Mouse (Mus musculus) intestine, embryonic 16.5 days (tissue): Measurements from ENCODE around the gene Serpinh1. TPM values are rescaled to one million over a fixed set of nuclear protein-coding genes. Genes with fewer than 3 reads are reported as not detected.

Experiments used
- ATAC-seq: fragments of 200-750 bp; cut with Nextera tagmentation; 2 replicates; pipeline ENCODE4 v1.8.0; 2017; ENCODE audit warnings: moderate TSS enrichment, moderate library complexity
- H3K27ac ChIP-seq: fragments of 300-500 bp; sonication (generic); 2 replicates; pipeline ENCODE4 v1.5.1; 2014; ENCODE audit warnings: mild to moderate bottlenecking, low read length
- H3K27me3 ChIP-seq: fragments of 300-500 bp; sonication (generic); replicated peaks from 2 replicates; pipeline ENCODE4 v1.6.1; 2014; ENCODE audit warnings: low read length, control low read depth, mixed read lengths; ENCODE audit not compliant: control insufficient read depth, insufficient read depth
- H3K36me3 ChIP-seq: fragments of 300-500 bp; sonication (generic); 2 replicates; pipeline ENCODE4 v1.6.1; 2014; ENCODE audit warnings: low read length, control low read depth; ENCODE audit not compliant: control insufficient read depth, insufficient read depth
- H3K4me1 ChIP-seq: fragments of 300-500 bp; sonication (generic); 2 replicates; pipeline ENCODE4 v1.6.1; 2014; ENCODE audit warnings: low read length, control low read depth, mixed read lengths; ENCODE audit not compliant: control insufficient read depth, insufficient read depth
- H3K4me2 ChIP-seq: fragments of 300-500 bp; sonication (generic); 2 replicates; pipeline ENCODE4 v1.6.1; 2014; ENCODE audit warnings: low read depth, low read length, control low read depth
- H3K4me3 ChIP-seq: fragments of 300-500 bp; sonication (generic); 2 replicates; pipeline ENCODE4 v1.5.1; 2014; ENCODE audit warnings: mild to moderate bottlenecking, low read length
- H3K9ac ChIP-seq: fragments of 300-500 bp; sonication (generic); 2 replicates; pipeline ENCODE4 v1.6.1; 2014; ENCODE audit warnings: low read depth, low read length
- H3K9me3 ChIP-seq: fragments of 300-500 bp; sonication (generic); 2 replicates; pipeline ENCODE4 v1.6.1; 2016; ENCODE audit warnings: low read length, control low read depth; ENCODE audit not compliant: control insufficient read depth
- whole genome bisulfite sequencing: fragments of 180-500 bp; shearing (Covaris S2); extraction: QIAGEN DNeasy Blood & Tissue Kit; methylation state at CpG from one replicate; pipeline ENCODE4 v1.1.7; 2014; 5-methylcytosine and 5-hydroxymethylcytosine counted together
- polyA plus RNA-seq: library from polyadenylated mRNA; unstranded; fragments of >200 nt; fragmentation: Nextera tagmentation; extraction: Ambion mirVana; gene quantifications from 2 replicates; pipeline ENCODE4 v1.2.1, GENCODE M21; 2015

Serpinh1 gene
- polyA plus RNA-seq, 1 experiment from 2014 or later = 983 TPM

DNA sequence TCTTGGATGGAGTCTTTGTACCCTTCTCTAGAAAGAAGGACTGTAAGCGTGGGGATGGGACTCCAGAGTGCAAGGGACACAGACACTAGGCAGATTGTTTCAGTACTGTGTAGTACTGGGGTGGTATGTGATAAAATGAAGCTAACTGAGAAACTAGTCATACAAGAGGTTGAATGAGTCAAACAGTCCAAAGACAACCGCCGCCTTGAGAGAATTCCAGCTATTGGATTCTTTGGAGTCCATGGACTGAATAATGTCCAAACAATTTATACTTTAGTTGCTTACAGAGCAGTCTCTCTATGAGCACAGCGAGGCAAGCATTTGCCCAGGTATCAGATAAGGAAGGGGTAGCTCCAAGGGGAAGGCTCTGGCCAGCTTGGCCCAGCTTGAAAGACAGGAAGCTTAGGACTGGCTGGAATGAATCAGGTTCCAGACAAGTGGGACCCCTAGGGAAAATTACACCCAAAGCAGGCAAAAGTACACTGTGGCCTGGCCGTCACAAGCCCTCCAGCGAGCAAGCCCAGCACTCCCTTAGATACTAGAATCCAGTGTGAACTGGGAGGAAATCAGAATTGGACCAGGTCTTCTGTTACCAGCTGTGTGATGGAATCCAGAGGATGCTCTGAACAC, 30.2 kb downstream of the Serpinh1 start:
- Histone ChIP-seq H3K4me3 (no peak overlapping the region), H3K36me3 (no peaks in the 10 kb centered on the region), H3K4me1 (peaks cover 12% of the 10 kb centered on the region; the same call in 1 of the 2 replicates), H3K9ac (no peak overlapping the region), H3K27ac (no peak overlapping the region), H3K9me3 (no peaks in the 10 kb centered on the region), H3K27me3 (no peaks in the 10 kb centered on the region; the same call in 1 of the 2 replicates), H3K4me2 (no peak overlapping the region)
- 86% methylated on average over 6 of the region's 6 CpGs for WGBS
- ATAC-seq = no peak

DNA sequence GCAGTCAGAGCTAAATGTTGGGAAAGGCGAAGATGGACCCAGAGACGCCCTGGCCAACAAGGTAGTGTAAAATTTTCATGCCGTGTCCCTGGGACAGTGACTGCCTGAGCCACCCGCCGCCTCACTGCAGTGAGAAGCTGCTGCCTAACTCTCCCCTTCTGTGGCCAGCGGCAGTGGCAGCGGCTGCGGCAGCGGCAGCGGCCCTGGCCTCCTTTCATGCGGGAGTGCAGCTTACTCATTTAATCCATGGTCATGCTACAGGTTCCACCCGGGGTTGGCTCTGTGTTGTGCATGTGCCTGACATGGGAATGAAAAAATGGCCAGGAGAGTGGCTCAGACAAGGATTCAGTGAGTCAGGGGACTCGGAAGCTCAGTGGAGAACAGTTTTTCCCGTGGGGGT, 32.5 kb downstream of the Serpinh1 start:
- Histone ChIP-seq H3K9ac (no peak overlapping the region), H3K4me3 (no peak overlapping the region), H3K27me3 (no peaks in the 10 kb centered on the region; the same call in 1 of the 2 replicates), H3K9me3 (no peaks in the 10 kb centered on the region), H3K36me3 (no peaks in the 10 kb centered on the region), H3K27ac (no peak overlapping the region), H3K4me2 (no peak overlapping the region), H3K4me1 (peaks cover 12% of the 10 kb centered on the region; the same call in 1 of the 2 replicates)
- ATAC-seq = no peak
- 36% methylated on average over 14 of the region's 14 CpGs for WGBS

DNA sequence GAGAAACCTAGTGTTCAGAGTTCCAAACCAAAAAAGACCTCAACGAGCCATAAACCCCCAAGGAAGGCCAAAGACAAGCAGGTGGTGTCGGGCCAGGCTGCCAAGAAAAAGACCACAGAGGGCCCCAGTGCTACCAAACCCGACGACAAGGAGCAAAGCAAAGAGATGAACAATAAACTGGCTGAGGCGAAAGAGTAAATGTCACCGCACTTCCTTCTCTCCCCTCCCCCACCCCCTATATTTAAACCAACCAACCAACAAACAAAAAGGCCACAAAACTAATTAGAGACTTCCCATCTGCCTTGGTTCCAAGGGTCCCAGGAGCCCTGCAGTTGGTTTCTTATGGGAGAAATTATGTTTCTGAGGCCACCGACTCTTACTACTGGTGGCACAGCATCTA, 35.6 kb downstream of the Serpinh1 start:
- 60% methylated on average over 7 of the region's 7 CpGs for WGBS
- H3K4me2 ChIP-seq = no peak overlapping the region
- no peak overlapping the region for H3K4me3 ChIP-seq
- ATAC-seq = no peak
- no peak overlapping the region for H3K9ac ChIP-seq
- no peaks in the 10 kb centered on the region for H3K27me3 ChIP-seq
- peaks cover 17% of the 10 kb centered on the region; the same call in 1 of the 2 replicates for H3K4me1 ChIP-seq
- H3K9me3 ChIP-seq = no peaks in the 10 kb centered on the region
- H3K36me3 ChIP-seq = no peaks in the 10 kb centered on the region
- no peak overlapping the region for H3K27ac ChIP-seq

DNA sequence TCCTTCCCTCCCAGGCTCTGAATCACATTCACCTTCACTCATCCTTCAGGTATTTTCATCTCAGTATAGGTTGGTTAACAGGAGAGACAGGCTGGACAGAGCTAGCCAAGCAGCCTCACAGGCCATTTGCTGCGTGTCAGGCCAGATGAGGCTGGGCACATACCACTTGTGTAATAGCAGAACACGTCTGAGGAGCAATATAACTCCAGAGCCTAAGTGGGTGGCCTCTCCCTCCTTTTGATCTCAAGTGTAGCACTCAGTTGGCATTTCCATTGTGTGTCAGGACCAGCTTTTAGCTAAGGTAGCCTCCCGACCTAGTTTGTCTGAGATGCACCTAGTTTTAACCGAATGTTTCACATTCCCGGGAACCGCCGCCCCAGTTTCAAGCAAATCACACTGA, 36.8 kb downstream of the Serpinh1 start:
- WGBS = 68% methylated on average over 7 of the region's 7 CpGs
- no peak overlapping the region for H3K4me3 ChIP-seq
- H3K9me3 ChIP-seq = no peaks in the 10 kb centered on the region
- no peak for ATAC-seq
- no peak overlapping the region for H3K27ac ChIP-seq
- H3K9ac ChIP-seq = no peak overlapping the region
- H3K27me3 ChIP-seq = no peaks in the 10 kb centered on the region
- H3K4me2 ChIP-seq = no peak overlapping the region
- peaks cover 22% of the 10 kb centered on the region; the same call in 1 of the 2 replicates for H3K4me1 ChIP-seq
- H3K36me3 ChIP-seq = no peaks in the 10 kb centered on the region

DNA sequence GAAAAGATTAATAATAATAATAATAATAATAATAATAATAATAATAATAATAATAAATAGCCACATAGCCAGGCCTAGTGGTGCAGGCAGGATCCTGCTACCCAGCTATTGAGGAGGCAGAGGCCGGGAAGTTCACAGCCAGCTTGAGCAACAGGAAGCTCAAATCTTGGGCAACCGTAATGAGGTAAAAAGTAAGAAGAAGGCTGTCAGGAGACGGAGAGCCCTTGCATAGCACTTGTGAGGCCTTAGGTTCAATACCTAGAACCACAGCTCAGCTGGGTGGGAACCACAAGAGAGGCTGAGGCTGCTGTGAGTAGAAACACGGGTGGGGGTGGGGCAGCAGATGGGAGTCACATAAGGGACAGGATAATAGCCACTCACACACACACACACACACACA, 38.5 kb downstream of the Serpinh1 start:
- peaks cover 11% of the 10 kb centered on the region; the same call in 1 of the 2 replicates for H3K4me1 ChIP-seq
- H3K27me3 ChIP-seq = no peaks in the 10 kb centered on the region
- H3K36me3 ChIP-seq = no peaks in the 10 kb centered on the region
- WGBS = 78% methylated on average over 4 of the region's 4 CpGs
- no peak overlapping the region for H3K4me2 ChIP-seq
- ATAC-seq = no peak
- no peaks in the 10 kb centered on the region for H3K9me3 ChIP-seq
- no peak overlapping the region for H3K9ac ChIP-seq
- H3K4me3 ChIP-seq = no peak overlapping the region
- no peak overlapping the region for H3K27ac ChIP-seq

DNA sequence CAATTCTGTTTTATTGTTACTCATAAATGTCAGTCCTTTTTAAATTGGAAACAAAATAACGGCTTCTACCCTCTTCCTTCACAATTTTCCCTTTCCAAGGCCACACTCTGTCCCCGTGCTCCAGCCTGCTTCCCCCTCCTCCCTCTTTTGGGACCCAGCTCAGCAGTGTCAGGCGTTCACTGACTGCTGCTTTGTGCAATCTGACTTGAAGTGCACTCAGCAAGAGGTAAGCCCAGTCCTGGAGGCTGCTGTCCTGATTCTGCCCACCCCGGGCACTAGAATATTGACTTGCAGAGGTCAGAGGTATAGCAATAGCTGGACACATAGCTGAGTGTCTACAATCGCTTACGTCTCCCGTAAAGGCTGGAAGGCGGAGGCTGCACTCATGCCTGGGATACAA, 39.8 kb downstream of the Serpinh1 start:
- 64% methylated on average over 8 of the region's 8 CpGs for WGBS
- Histone ChIP-seq H3K4me1 (peaks cover 10% of the 10 kb centered on the region; the same call in 1 of the 2 replicates), H3K27me3 (no peaks in the 10 kb centered on the region), H3K9me3 (no peaks in the 10 kb centered on the region), H3K27ac (no peak overlapping the region), H3K4me3 (no peak overlapping the region), H3K36me3 (no peaks in the 10 kb centered on the region), H3K4me2 (no peak overlapping the region), H3K9ac (no peak overlapping the region)
- ATAC-seq = no peak

DNA sequence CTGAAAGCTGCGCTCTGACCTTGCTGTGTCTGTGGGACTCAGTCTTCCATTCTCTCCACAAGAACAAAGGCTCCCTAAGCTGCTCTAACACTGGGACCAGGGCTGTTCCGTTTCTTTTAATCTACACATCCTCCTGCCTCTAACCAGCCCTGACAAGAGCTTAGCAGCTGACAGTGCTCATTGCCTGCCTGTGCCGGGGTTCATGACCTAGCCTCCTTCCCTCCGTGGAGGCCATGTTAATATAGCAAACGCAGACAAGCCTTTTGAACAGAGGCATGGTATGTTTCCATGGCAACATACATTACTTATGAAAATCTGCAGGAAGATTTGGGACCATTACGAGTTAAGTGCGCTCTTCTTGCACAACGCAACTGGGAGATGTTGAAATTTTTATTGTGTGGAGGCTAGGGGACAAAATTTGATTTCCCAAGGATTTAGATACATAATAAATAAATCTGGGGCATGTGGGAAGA, 40.3 kb downstream of the Serpinh1 start:
- H3K9ac ChIP-seq = no peak overlapping the region
- peaks cover 10% of the 10 kb centered on the region; the same call in 1 of the 2 replicates for H3K4me1 ChIP-seq
- no peak overlapping the region for H3K27ac ChIP-seq
- no peak overlapping the region for H3K4me3 ChIP-seq
- 41% methylated on average over 8 of the region's 8 CpGs for WGBS
- no peak overlapping the region for H3K4me2 ChIP-seq
- ATAC-seq = no peak
- no peaks in the 10 kb centered on the region for H3K27me3 ChIP-seq
- no peaks in the 10 kb centered on the region for H3K9me3 ChIP-seq
- H3K36me3 ChIP-seq = no peaks in the 10 kb centered on the region

DNA sequence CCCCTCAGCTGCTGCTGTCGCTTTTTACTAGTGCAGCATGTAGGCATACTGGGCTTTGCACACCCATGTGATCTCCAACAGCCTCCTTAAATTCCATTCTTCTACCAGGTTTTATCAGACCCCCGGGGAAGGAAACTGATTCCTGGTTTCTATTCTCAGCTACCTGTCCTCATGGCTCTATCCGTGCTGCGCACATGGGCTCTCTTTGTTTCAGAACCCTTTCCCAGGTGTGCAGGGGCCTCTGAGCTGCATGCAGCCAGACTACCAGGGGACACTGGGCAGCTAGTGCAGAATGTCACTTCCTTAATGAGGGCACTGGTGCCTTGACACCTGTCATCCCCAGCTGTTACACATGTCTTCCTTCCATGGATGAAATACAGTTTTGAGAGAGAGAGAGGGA, 41.0 kb downstream of the Serpinh1 start:
- Histone ChIP-seq H3K4me1 (peaks cover 10% of the 10 kb centered on the region; the same call in 1 of the 2 replicates), H3K36me3 (no peaks in the 10 kb centered on the region), H3K27me3 (no peaks in the 10 kb centered on the region), H3K9me3 (no peaks in the 10 kb centered on the region), H3K9ac (no peak overlapping the region), H3K4me2 (no peak overlapping the region), H3K4me3 (no peak overlapping the region), H3K27ac (no peak overlapping the region)
- no peak for ATAC-seq
- 58% methylated on average over 4 of the region's 4 CpGs for WGBS

DNA sequence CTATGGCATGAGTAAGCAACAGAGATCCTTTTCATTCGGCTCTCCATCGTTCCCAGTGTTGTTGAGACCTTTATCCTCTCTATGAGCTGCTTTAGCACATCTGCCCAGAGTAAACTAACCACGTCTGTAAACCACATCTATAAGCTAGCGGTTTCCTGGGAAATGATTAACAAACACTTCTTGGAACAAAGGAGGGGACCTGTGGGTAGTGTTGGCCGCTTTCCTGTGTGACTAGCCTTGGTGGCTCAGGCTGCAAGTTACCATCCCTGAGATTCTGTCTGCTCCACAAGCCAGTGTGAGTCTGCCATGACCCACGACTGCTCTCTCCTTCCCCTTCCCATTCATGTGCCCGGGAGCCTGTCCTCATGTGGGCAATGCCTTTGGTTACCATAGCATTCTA, 41.6 kb downstream of the Serpinh1 start:
- no peak; the same call in 1 of the 2 replicates for ATAC-seq
- H3K4me3 ChIP-seq = no peak overlapping the region
- H3K9ac ChIP-seq = no peak overlapping the region
- peaks cover 10% of the 10 kb centered on the region; the same call in 1 of the 2 replicates for H3K4me1 ChIP-seq
- no peak overlapping the region for H3K4me2 ChIP-seq
- no peaks in the 10 kb centered on the region for H3K36me3 ChIP-seq
- H3K27ac ChIP-seq = no peak overlapping the region
- no peaks in the 10 kb centered on the region for H3K27me3 ChIP-seq
- WGBS = 41% methylated on average over 7 of the region's 7 CpGs
- H3K9me3 ChIP-seq = no peaks in the 10 kb centered on the region

DNA sequence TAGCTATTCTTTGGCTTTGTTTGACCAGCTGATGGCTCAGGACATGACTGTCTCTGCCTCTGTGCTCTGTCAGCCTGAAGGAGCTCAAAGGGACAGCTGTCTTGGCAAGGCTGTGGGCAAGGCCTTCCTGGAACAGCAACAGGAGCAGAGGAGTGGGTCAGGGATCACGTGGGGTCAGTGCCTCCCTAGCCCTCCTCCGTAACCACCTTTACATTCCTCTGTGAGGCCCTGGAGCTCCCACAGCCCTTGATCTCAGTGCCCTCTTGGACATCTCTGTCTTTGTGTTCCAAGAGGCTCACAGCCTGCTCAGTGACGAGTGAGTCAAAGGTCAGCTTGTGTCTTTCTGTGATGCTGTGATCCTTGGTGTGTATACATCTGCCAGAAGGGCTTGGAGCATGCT, 46.4 kb downstream of the Serpinh1 start:
- no peak overlapping the region for H3K9ac ChIP-seq
- no peak overlapping the region for H3K4me2 ChIP-seq
- no peaks in the 10 kb centered on the region for H3K36me3 ChIP-seq
- WGBS = 39% methylated on average over 3 of the region's 3 CpGs
- no peaks in the 10 kb centered on the region for H3K9me3 ChIP-seq
- H3K4me3 ChIP-seq = no peak overlapping the region
- H3K27ac ChIP-seq = no peak overlapping the region
- no peaks in the 10 kb centered on the region for H3K27me3 ChIP-seq
- ATAC-seq = no peak
- peaks cover 4% of the 10 kb centered on the region; the same call in 1 of the 2 replicates for H3K4me1 ChIP-seq
